Mouse (Mus musculus): ENCODE measurements around the gene Hmox1. TPM values are rescaled to one million over a fixed set of nuclear protein-coding genes. Genes with fewer than 3 reads are reported as not detected.
A peak's percentile ranks its signal among the peaks of the same experiment; 100 is the strongest.

The Hmox1 gene
- polyA plus RNA-seq (2015; fragmentation: Nextera tagmentation; extraction: Ambion mirVana) = 8.4 and 9.1 TPM in 2 replicates

GRCm38 (mm10) chr8:75093399-75094156 is at the start of gene Hmox1:
TSS of gene Hmox1 (plus strand) at chr8:75093621.
- no peaks in the 10 kb centered on the region for H3K27me3 ChIP-seq
- no peaks in the 10 kb centered on the region for H3K36me3 ChIP-seq
- WGBS = under 1% methylated on average over 36 of the region's 36 CpGs
- H3K9me3 ChIP-seq = no peaks in the 10 kb centered on the region
- peaks cover 15% of the 10 kb centered on the region for H3K4me1 ChIP-seq
- 0 out of 2 replicates have a peak within 1 kb of the TSS, but pooled peaks have one; percentile 9 for H3K27ac ChIP-seq (replicated peaks)
- peak within 1 kb of the TSS; percentile 77 for H3K4me2 ChIP-seq (replicated peaks)
- peak within 1 kb of the TSS; percentile 50 for H3K4me3 ChIP-seq
- peak within 1 kb of the TSS; percentile 50 for H3K9ac ChIP-seq (replicated peaks)
- ATAC-seq (replicated peaks) = peak; percentile 92

GRCm38 (mm10) chr8:75046303-75046702 is 47.1 kb upstream of the Hmox1 start:
- no peak for ATAC-seq (replicated peaks)

GRCm38 (mm10) chr8:75047784-75048183 is 45.6 kb upstream of the Hmox1 start:
- H3K4me3 ChIP-seq = no peak overlapping the region
- WGBS = 89% methylated on average over 3 of the region's 3 CpGs
- no peak overlapping the region for H3K9ac ChIP-seq (replicated peaks)
- no peaks in the 10 kb centered on the region for H3K36me3 ChIP-seq
- no peak overlapping the region for H3K4me2 ChIP-seq (replicated peaks)
- no peak overlapping the region for H3K27ac ChIP-seq (replicated peaks)
- H3K4me1 ChIP-seq = no peaks in the 10 kb centered on the region
- no peak for ATAC-seq (replicated peaks)
- no peaks in the 10 kb centered on the region for H3K9me3 ChIP-seq
- no peaks in the 10 kb centered on the region for H3K27me3 ChIP-seq

More at GRCm38 (mm10) chr8:75046303-75046702, 47.1 kb upstream of the Hmox1 start:
- H3K4me3 ChIP-seq = no peak overlapping the region
- H3K27me3 ChIP-seq = no peaks in the 10 kb centered on the region
- no peak overlapping the region for H3K9ac ChIP-seq (replicated peaks)
- H3K4me1 ChIP-seq = no peaks in the 10 kb centered on the region
- no peaks in the 10 kb centered on the region for H3K36me3 ChIP-seq
- H3K9me3 ChIP-seq = no peaks in the 10 kb centered on the region
- H3K4me2 ChIP-seq (replicated peaks) = no peak overlapping the region
- WGBS = 81% methylated on average over 1 of the region's 1 CpGs
- H3K27ac ChIP-seq (replicated peaks) = no peak overlapping the region

GRCm38 (mm10) chr8:75053342-75053741 is 40.1 kb upstream of the Hmox1 start:
- Histone ChIP-seq H3K27ac (replicated peaks) (no peak overlapping the region), H3K36me3 (no peaks in the 10 kb centered on the region), H3K9me3 (no peaks in the 10 kb centered on the region), H3K4me1 (no peaks in the 10 kb centered on the region; the same call in 1 of the 2 replicates), H3K4me2 (replicated peaks) (no peak overlapping the region), H3K9ac (replicated peaks) (no peak overlapping the region), H3K27me3 (no peaks in the 10 kb centered on the region), H3K4me3 (no peak overlapping the region)
- WGBS = 93% methylated on average over 4 of the region's 4 CpGs
- ATAC-seq (replicated peaks) = no peak

- Histone ChIP-seq H3K9me3 (no peaks in the 10 kb centered on the region), H3K4me1 (no peaks in the 10 kb centered on the region; the same call in 1 of the 2 replicates), H3K4me3 (no peak overlapping the region), H3K27ac (replicated peaks) (no peak overlapping the region), H3K36me3 (no peaks in the 10 kb centered on the region), H3K9ac (replicated peaks) (no peak overlapping the region), H3K27me3 (no peaks in the 10 kb centered on the region), H3K4me2 (replicated peaks) (no peak overlapping the region)
- WGBS = 97% methylated on average over 2 of the region's 2 CpGs
- ATAC-seq (replicated peaks) = no peak
Observed at GRCm38 (mm10) chr8:75055673-75056072, 37.7 kb upstream of the Hmox1 start.

GRCm38 (mm10) chr8:75060022-75060421 is 33.4 kb upstream of the Hmox1 start:
- ATAC-seq (replicated peaks) = no peak
- Histone ChIP-seq H3K4me2 (replicated peaks) (no peak overlapping the region), H3K9me3 (no peaks in the 10 kb centered on the region), H3K27ac (replicated peaks) (no peak overlapping the region), H3K4me1 (no peaks in the 10 kb centered on the region), H3K36me3 (no peaks in the 10 kb centered on the region), H3K4me3 (no peak overlapping the region), H3K27me3 (no peaks in the 10 kb centered on the region), H3K9ac (replicated peaks) (no peak overlapping the region)
- WGBS = 84% methylated on average over 6 of the region's 6 CpGs

GRCm38 (mm10) chr8:75060815-75061214 is 32.6 kb upstream of the Hmox1 start:
- no peak for ATAC-seq (replicated peaks)

GRCm38 (mm10) chr8:75063290-75063689 is 30.1 kb upstream of the Hmox1 start:
- WGBS = 100% methylated on average over 3 of the region's 3 CpGs
- no peak overlapping the region for H3K4me2 ChIP-seq (replicated peaks)
- no peak overlapping the region for H3K27ac ChIP-seq (replicated peaks)
- no peak overlapping the region for H3K9ac ChIP-seq (replicated peaks)
- ATAC-seq (replicated peaks) = no peak
- H3K9me3 ChIP-seq = no peaks in the 10 kb centered on the region
- H3K4me1 ChIP-seq = no peaks in the 10 kb centered on the region
- no peak overlapping the region for H3K4me3 ChIP-seq
- H3K27me3 ChIP-seq = no peaks in the 10 kb centered on the region
- no peaks in the 10 kb centered on the region for H3K36me3 ChIP-seq

More at GRCm38 (mm10) chr8:75060815-75061214, 32.6 kb upstream of the Hmox1 start:
- Histone ChIP-seq H3K4me3 (no peak overlapping the region), H3K27me3 (no peaks in the 10 kb centered on the region), H3K36me3 (no peaks in the 10 kb centered on the region), H3K27ac (replicated peaks) (no peak overlapping the region), H3K9me3 (no peaks in the 10 kb centered on the region), H3K4me1 (no peaks in the 10 kb centered on the region), H3K9ac (replicated peaks) (no peak overlapping the region), H3K4me2 (replicated peaks) (no peak overlapping the region)
- WGBS = 93% methylated on average over 2 of the region's 2 CpGs

GRCm38 (mm10) chr8:75064790-75065189 is 28.6 kb upstream of the Hmox1 start:
- H3K27ac ChIP-seq (replicated peaks) = no peak overlapping the region
- H3K9ac ChIP-seq (replicated peaks) = no peak overlapping the region
- H3K36me3 ChIP-seq = no peaks in the 10 kb centered on the region
- H3K4me2 ChIP-seq (replicated peaks) = no peak overlapping the region
- no peak overlapping the region for H3K4me3 ChIP-seq
- H3K4me1 ChIP-seq = no peaks in the 10 kb centered on the region
- no peaks in the 10 kb centered on the region for H3K27me3 ChIP-seq
- WGBS = 97% methylated on average over 3 of the region's 3 CpGs
- no peak for ATAC-seq (replicated peaks)
- H3K9me3 ChIP-seq = no peaks in the 10 kb centered on the region

- H3K9me3 ChIP-seq = no peaks in the 10 kb centered on the region
- no peaks in the 10 kb centered on the region for H3K4me1 ChIP-seq
- no peaks in the 10 kb centered on the region for H3K27me3 ChIP-seq
- H3K4me3 ChIP-seq = no peak overlapping the region
- no peak overlapping the region for H3K4me2 ChIP-seq (replicated peaks)
- ATAC-seq (replicated peaks) = no peak
- no peak overlapping the region for H3K9ac ChIP-seq (replicated peaks)
- WGBS = 91% methylated on average over 6 of the region's 6 CpGs
- H3K27ac ChIP-seq (replicated peaks) = no peak overlapping the region
- no peaks in the 10 kb centered on the region for H3K36me3 ChIP-seq
Observed at GRCm38 (mm10) chr8:75067287-75067686, 26.1 kb upstream of the Hmox1 start.

GRCm38 (mm10) chr8:75070297-75070696 is 23.1 kb upstream of the Hmox1 start:
- Histone ChIP-seq H3K36me3 (no peaks in the 10 kb centered on the region), H3K4me3 (no peak overlapping the region), H3K9ac (replicated peaks) (no peak overlapping the region), H3K4me1 (no peaks in the 10 kb centered on the region), H3K27ac (replicated peaks) (no peak overlapping the region), H3K9me3 (no peaks in the 10 kb centered on the region), H3K27me3 (no peaks in the 10 kb centered on the region), H3K4me2 (replicated peaks) (no peak overlapping the region)
- ATAC-seq (replicated peaks) = no peak
- WGBS = 85% methylated on average over 1 of the region's 1 CpGs

- no peak overlapping the region for H3K9ac ChIP-seq (replicated peaks)
Observed at GRCm38 (mm10) chr8:75071627-75072346, 21.6 kb upstream of the Hmox1 start.

More at GRCm38 (mm10) chr8:75071627-75072346, 21.6 kb upstream of the Hmox1 start:
- Histone ChIP-seq H3K36me3 (no peaks in the 10 kb centered on the region), H3K4me2 (replicated peaks) (no peak overlapping the region), H3K4me1 (no peaks in the 10 kb centered on the region), H3K9me3 (no peaks in the 10 kb centered on the region), H3K27me3 (no peaks in the 10 kb centered on the region), H3K4me3 (no peak overlapping the region), H3K27ac (replicated peaks) (no peak overlapping the region)
- WGBS = 25% methylated on average over 4 of the region's 4 CpGs
- peak; percentile 83 for ATAC-seq (replicated peaks)
